Mouse (Mus musculus): ENCODE data around the gene Vmn2r95. TPM values are rescaled to one million over a fixed set of nuclear protein-coding genes. Genes with fewer than 3 reads are reported as not detected.

Gene Vmn2r95
- polyA plus RNA-seq (2012; rRNA removed), result not detected in 2 replicates

GRCm38 (mm10) chr17:18423778-18424177 is at the start of gene Vmn2r95:
Gene Vmn2r95, plus strand, starts transcription at chr17:18424078.

Other genes with a start within 250 kb of the Vmn2r95 start
- not detected in 2 replicates for gene Vmn2r94, start 146.3 kb upstream of the Vmn2r95 start, polyA plus RNA-seq (2012; rRNA removed)
- gene Vmn2r93, start 126.0 kb upstream of the Vmn2r95 start, polyA plus RNA-seq (2012; rRNA removed), result not detected in 2 replicates
- gene Vmn2r96, start 149.1 kb downstream of the Vmn2r95 start, polyA plus RNA-seq (2012; rRNA removed), result not detected in 2 replicates